Mouse (Mus musculus) ES-E14 (cell line): Measurements from ENCODE around the gene Tmem169. TPM values are rescaled to one million over a fixed set of nuclear protein-coding genes. Genes with fewer than 3 reads are reported as not detected.

Source experiments
- DNase-seq: peaks from one replicate; pipeline ENCODE4 v3.0.0-alpha.2; 2013; ENCODE audit warnings: low read depth, low spot score
- H3K27ac ChIP-seq: 2 replicates; pipeline ENCODE4 v1.5.1; 2012; ENCODE audit warnings: low read depth, mild to moderate bottlenecking, low read length, moderate library complexity, mixed read lengths; ENCODE audit not compliant: poor library complexity, insufficient read depth, severe bottlenecking
- H3K36me3 ChIP-seq: 2 replicates; pipeline ENCODE4 v1.6.1; 2012; ENCODE audit warnings: mild to moderate bottlenecking, low read length, moderate library complexity, mixed read lengths; ENCODE audit not compliant: control insufficient read depth, poor library complexity, insufficient read depth, severe bottlenecking
- H3K4me1 ChIP-seq, 2 experiments: fragments of 150-350 bp in 1 of 2; sonication (generic) in 1 of 2; 2 replicates each; pipeline ENCODE4 v1.6.1; 2012; ENCODE audit warnings: low read length in 2 of 2, mild to moderate bottlenecking in 1 of 2, mixed read lengths in 1 of 2; ENCODE audit not compliant: control insufficient read depth in 2 of 2, insufficient read depth in 2 of 2, poor library complexity in 1 of 2
- H3K4me3 ChIP-seq, 2 experiments: fragments of 150-350 bp in 1 of 2; sonication (generic) in 1 of 2; 2 replicates each; pipeline ENCODE4 v1.5.1; 2012; ENCODE audit warnings: low read length in 2 of 2, low read depth in 1 of 2, mild to moderate bottlenecking in 1 of 2, mixed read lengths in 1 of 2; ENCODE audit not compliant: insufficient read depth in 1 of 2, poor library complexity in 1 of 2, severe bottlenecking in 1 of 2
- H3K9ac ChIP-seq: 2 replicates; pipeline ENCODE4 v1.6.1; 2012; ENCODE audit warnings: low read depth, mild to moderate bottlenecking, low read length, mixed read lengths; ENCODE audit not compliant: poor library complexity, insufficient read depth, severe bottlenecking
- H3K9me3 ChIP-seq: fragments of 150-350 bp; sonication (generic); 2 replicates; pipeline ENCODE4 v1.6.1; 2012; ENCODE audit warnings: low read depth, mild to moderate bottlenecking, low read length; ENCODE audit not compliant: control insufficient read depth, insufficient read depth
- CHD2 ChIP-seq: IDR thresholded peaks from 2 replicates; pipeline ENCODE4 v1.6.1; 2014; ENCODE audit warnings: mild to moderate bottlenecking, low read depth, low read length, inconsistent platforms
- HCFC1 ChIP-seq: IDR thresholded peaks from 2 replicates; pipeline ENCODE4 v1.6.1; 2012; ENCODE audit warnings: low read length, inconsistent platforms, borderline replicate concordance; ENCODE audit not compliant: insufficient read depth
- MAFK ChIP-seq: IDR thresholded peaks from 2 replicates; pipeline ENCODE4 v1.6.1; 2014; ENCODE audit warnings: mild to moderate bottlenecking, low read depth, low read length, inconsistent platforms; ENCODE audit not compliant: insufficient read depth
- ZC3H11A ChIP-seq: IDR thresholded peaks from 2 replicates; pipeline ENCODE4 v1.6.1; 2012; ENCODE audit warnings: low read depth, mild to moderate bottlenecking, inconsistent platforms, low read length, borderline replicate concordance
- ZNF384 ChIP-seq: IDR thresholded peaks from 2 replicates; pipeline ENCODE4 v1.6.1; 2012; ENCODE audit warnings: low read depth, low read length, inconsistent platforms
- in situ Hi-C, 2 experiments: fragments of 600-800 bp; cut with MboI; formaldehyde crosslinking; loops; one replicate each; pipeline ENCODE4 v1.15.1; 2025; ENCODE audit warnings: low sequenced_read_pairs in 2 of 2, inconsistent platforms in 1 of 2; ENCODE audit not compliant: unreplicated experiment in 2 of 2
- total RNA-seq: library from RNA; depleted of rRNA; stranded (reverse); fragments of 300-350 nt; gene quantifications from 2 replicates; pipeline ENCODE4 v1.2.3, GENCODE M21; 2012

Gene Tmem169
- total RNA-seq, 1 experiment = 0.36 TPM

DNA sequence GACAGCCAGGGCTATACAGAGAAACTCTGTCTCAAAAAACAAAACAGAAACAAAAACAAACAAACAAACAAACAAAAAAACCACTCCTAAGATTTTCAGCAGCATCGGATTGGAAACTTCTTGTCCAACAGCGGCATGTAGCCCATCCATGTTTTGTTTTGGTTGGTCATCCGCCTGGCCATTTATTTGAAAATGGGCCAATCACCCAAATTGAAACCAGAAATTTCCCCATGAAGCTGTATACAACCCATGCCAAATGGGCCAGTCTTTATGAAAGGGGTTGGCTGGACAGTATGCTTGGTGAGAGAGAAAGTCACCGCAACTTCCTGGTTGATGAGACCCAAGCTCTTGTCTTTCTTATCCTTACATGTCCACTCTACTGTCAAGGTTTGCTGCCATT lies 6.7 kb downstream of the Tmem169 start:
- H3K9ac ChIP-seq = no peak overlapping the region
- no peaks in the 10 kb centered on the region for H3K4me1 ChIP-seq
- H3K4me3 ChIP-seq = no peak overlapping the region
- no peaks in the 10 kb centered on the region for H3K36me3 ChIP-seq
- no peak for DNase-seq
- TF ChIP-seq CHD2 (no peak), MAFK (no peak), ZC3H11A (no peak), ZNF384 (no peak), HCFC1 (no peak)
- in situ Hi-C loops = no loop called here
- no peaks in the 10 kb centered on the region for H3K9me3 ChIP-seq
- no peak overlapping the region for H3K27ac ChIP-seq

DNA sequence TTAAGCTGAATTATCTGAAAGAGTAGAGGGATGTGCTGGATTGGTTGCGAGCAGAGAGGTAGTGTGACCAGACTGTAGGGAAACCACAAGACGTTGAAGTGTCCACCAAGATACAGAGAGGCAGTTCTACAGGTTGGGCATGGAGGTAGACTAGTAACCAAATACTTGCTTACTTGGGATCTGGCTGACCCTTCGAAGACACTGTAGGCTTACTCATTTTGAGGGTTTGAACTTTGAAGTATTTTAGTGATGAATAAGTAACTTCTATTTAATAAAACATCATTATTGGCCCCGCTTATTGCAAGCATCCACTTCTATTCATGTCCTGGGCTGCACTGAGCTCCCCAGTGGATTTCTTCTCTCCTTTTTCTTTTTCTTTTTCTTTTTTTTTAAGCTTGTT lies 7.3 kb downstream of the Tmem169 start:
- Histone ChIP-seq H3K9ac (no peak overlapping the region), H3K4me1 (no peaks in the 10 kb centered on the region), H3K27ac (no peak overlapping the region), H3K9me3 (no peaks in the 10 kb centered on the region), H3K36me3 (no peaks in the 10 kb centered on the region), H3K4me3 (no peak overlapping the region)
- TF ChIP-seq MAFK (no peak), ZC3H11A (no peak), HCFC1 (no peak)
- in situ Hi-C loops = no loop called here
- DNase-seq = no peak

DNA sequence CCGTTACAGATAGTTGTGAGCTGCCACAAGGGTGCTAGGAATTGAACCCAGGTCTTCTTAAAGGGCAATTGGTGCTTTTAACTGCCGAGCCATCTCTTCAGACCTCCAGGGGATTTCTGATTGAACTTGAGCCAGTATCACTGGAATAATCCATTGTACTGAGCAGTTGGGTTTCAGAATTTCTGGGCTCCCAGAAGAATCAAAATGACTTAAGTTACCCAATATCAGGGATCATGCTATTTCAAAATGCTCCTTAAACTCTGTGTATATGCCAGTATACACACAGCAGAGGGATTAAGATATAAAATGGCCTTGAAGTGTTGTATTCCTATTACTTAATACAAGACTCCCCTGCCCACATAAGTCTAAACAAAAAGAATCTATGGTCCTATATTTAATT lies 7.8 kb downstream of the Tmem169 start:
- no peaks in the 10 kb centered on the region for H3K4me1 ChIP-seq
- TF ChIP-seq ZC3H11A (no peak), HCFC1 (no peak), MAFK (no peak), CHD2 (no peak), ZNF384 (no peak)
- H3K9me3 ChIP-seq = no peaks in the 10 kb centered on the region
- H3K36me3 ChIP-seq = no peaks in the 10 kb centered on the region
- in situ Hi-C loops = no loop called here
- no peak overlapping the region for H3K9ac ChIP-seq
- H3K27ac ChIP-seq = no peak overlapping the region
- H3K4me3 ChIP-seq = no peak overlapping the region
- DNase-seq = no peak

DNA sequence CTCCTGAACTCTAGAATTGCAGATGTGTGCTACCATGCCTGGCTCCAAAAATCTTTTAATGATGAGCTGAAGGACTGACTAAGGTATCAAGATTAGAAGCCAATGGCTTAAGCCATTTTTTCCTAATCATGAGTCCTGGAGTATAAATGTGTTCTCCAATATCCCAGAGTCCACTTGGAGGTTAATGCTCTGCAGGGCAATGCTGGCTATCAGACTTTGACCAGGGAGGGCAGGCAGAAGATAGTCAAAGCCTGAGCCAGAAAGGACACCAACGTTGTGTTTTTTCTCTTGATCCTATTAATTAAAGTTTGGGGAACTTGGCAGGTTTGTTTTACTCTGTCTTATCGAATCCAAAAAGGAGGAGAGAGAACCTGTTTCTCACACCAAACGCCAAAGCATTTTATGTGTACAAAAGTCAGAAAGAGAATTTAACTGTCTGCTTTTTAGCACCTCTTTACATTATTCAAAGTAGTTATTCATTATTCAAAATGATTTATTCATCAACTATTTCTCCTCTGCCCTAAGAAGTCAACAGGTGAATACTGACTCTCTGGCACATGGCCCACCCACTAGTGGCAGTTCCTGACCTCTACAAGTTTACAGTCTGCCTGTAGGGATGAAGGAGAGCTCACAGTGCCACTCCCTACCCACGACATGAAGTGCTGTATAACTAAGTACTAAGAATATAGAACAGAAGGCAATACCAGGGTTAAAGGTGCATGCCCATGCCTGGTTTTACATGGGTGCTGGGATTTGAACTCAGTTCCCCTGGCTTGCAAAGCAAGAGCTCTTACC lies 9.9 kb downstream of the Tmem169 start:
- DNase-seq = no peak
- no peak overlapping the region for H3K4me3 ChIP-seq
- no peak overlapping the region for H3K27ac ChIP-seq
- H3K9me3 ChIP-seq = no peaks in the 10 kb centered on the region
- no peak overlapping the region for H3K9ac ChIP-seq
- TF ChIP-seq ZNF384 (no peak), CHD2 (no peak), MAFK (no peak), ZC3H11A (no peak), HCFC1 (no peak)
- in situ Hi-C loops = no loop called here
- no peaks in the 10 kb centered on the region for H3K36me3 ChIP-seq
- 0 out of 4 replicates have a peak, but pooled peaks cover 0 to 1% of the 10 kb centered on the region in 2 experiments for H3K4me1 ChIP-seq

DNA sequence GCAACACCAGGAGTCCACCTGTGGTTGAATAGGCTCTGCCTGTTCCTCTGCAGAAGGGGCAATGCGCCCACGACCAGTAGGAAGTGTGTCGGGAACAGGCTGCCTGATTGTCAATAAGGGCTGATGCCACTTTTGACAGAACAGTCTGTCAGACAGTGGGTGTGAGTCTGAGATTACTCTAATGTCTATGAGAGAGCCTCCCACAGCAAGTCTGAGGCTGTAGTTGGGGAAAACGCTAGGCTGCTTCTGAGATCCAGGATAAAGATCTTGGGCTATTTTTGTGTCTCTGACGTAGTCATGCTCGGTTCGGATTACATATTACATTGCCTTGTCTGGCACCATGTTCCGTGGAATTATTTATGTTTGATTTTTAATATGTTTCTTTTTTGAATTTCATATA lies 11.6 kb downstream of the Tmem169 start:
- no peak for DNase-seq
- Histone ChIP-seq H3K4me1 (0 out of 4 replicates have a peak, but pooled peaks cover 0 to 1% of the 10 kb centered on the region in 2 experiments), H3K36me3 (no peaks in the 10 kb centered on the region), H3K4me3 (no peak overlapping the region), H3K9me3 (no peaks in the 10 kb centered on the region), H3K27ac (no peak overlapping the region), H3K9ac (no peak overlapping the region)
- TF ChIP-seq CHD2 (no peak), HCFC1 (no peak), MAFK (no peak), ZNF384 (no peak), ZC3H11A (no peak)
- in situ Hi-C loops = no loop called here
